Mouse (Mus musculus) neutrophil, adult 59 days (primary cell): ENCODE results near the gene Sec61b. TPM values are rescaled to one million over a fixed set of nuclear protein-coding genes. Genes with fewer than 3 reads are reported as not detected.

Experiments used
- total RNA-seq, 2 experiments: library from RNA; stranded (reverse); gene quantifications; 1 replicate in 1 of 2; 2 replicates in 1 of 2; pipeline ENCODE4 v1.2.4; 2023

Sec61b gene
- total RNA-seq: 100 to 1,000 TPM; 124 to 147 TPM

GRCm38 (mm10) chr4:47473968-47474729 lies at the start of gene Sec61b, which contains the start of gene Alg2:
Gene Sec61b (plus strand): TSS chr4:47474658.
Gene Alg2 (minus strand): TSS chr4:47474333.

Other genes starting within 250 kb of the Sec61b start
- 10 to 100 TPM; 31.0 to 31.8 TPM for gene Tgfbr1, start 121.4 kb upstream of the Sec61b start, total RNA-seq
- 1 to 10 TPM; 7.1 to 9.5 TPM for gene Alg2, start 325 bp upstream of the Sec61b start, total RNA-seq